Mouse (Mus musculus): ENCODE results near the gene Cbx2. TPM values are rescaled to one million over a fixed set of nuclear protein-coding genes. Genes with fewer than 3 reads are reported as not detected.
A peak's percentile ranks its signal among the peaks of the same experiment; 100 is the strongest.

The Cbx2 gene
- polyA plus RNA-seq, 3 experiments from 2014 or later = 0.83 to 1.6 (median 1.0) TPM

DNA sequence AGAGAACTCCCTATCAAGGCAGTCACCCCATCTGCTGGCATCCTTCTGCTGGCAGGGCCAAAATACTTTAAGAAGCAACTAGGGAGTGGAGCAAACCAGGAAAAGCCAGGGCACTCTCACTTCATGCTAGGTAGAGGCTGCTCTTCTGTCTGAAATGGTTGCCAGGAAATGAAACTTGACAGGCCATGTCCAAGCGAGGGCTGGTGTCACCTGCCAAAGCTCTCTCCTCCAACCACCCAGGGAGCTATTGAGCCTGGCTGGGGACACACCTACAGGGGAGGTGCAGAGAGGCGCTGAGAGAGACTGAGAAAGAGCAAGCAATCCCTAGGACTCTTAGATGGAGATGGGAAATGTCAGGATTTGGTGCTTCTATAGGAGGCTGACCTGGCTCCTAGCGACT, 36.5 kb downstream of the Cbx2 start:
- ATAC-seq = no peak

DNA sequence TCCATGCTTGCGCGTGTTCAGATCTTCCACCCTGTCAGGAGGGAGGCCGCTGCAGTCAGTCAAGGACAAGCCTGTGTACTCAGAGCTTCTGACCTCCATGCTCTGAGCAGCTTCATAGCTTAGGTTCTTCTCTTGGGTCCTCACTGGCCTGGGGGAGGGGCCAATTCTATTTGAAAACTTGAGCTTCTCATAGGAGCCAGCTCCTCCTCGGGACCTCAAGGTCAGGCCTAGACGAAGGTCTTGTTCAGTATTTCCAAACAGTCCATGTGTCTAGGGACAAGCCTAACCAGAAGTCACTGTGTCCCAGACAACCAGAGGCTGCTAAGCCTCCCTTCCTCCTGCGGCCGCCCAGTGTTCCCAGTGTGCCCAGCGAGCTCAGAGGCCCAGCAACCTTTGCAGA, 44.1 kb downstream of the Cbx2 start:
- ATAC-seq = no peak

GRCm38 (mm10) chr11:119072239-119072638, 49.5 kb downstream of the Cbx2 start:
- ATAC-seq = no peak

- ATAC-seq = no peak
These were observed 50.2 kb downstream of the Cbx2 start for GRCm38 (mm10) chr11:119072986-119073385.

DNA sequence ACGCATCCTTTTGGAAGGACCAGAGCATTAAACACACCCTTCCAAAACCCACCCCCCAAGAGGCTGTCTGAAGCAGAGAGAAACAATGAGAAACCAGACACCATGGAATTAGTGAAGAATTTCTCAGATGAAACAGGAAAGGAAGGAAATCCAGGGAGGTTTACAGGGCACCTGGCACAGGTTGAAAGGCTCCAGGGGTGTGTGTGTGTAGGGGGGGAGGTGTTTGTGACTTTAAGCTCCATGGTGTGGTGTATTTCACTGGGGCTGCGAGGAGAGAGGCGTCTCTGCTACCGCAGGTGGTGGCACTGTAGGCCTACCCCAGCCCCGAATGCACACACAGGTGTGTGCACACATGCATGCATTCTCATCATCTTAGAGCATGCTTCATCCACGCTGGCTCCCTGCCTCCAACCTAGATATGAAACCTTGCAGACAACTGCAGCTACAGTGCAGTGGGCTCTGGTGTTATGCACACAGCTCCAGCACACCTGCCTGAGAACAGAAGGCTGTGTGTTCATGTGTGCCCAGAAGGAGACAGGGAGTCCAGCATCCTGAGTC, 51.2 kb downstream of the Cbx2 start:
- ATAC-seq = no peak

GRCm38 (mm10) chr11:119075805-119076204, 53.0 kb downstream of the Cbx2 start:
- peak; percentile 95 for ATAC-seq

DNA sequence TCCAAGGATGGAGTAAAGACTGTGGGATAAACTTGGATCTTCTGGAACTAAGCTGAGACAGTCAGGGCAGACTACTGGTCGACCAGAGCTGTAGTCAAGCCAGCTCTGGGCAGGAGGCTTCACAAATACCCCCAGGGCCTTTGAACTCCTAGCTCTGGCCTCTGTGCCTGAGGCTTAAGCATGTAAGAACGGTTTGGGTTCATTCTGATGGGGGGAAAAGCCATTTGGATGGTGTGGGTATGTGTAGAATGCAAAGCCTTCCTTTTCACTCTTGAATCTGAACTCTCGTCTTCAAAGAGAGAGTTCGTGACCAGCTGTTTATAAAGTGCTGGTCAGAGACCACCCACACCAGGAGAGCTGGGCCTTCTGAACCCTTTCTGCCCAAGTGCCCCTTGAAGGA, 55.0 kb downstream of the Cbx2 start:
- no peak for ATAC-seq

DNA sequence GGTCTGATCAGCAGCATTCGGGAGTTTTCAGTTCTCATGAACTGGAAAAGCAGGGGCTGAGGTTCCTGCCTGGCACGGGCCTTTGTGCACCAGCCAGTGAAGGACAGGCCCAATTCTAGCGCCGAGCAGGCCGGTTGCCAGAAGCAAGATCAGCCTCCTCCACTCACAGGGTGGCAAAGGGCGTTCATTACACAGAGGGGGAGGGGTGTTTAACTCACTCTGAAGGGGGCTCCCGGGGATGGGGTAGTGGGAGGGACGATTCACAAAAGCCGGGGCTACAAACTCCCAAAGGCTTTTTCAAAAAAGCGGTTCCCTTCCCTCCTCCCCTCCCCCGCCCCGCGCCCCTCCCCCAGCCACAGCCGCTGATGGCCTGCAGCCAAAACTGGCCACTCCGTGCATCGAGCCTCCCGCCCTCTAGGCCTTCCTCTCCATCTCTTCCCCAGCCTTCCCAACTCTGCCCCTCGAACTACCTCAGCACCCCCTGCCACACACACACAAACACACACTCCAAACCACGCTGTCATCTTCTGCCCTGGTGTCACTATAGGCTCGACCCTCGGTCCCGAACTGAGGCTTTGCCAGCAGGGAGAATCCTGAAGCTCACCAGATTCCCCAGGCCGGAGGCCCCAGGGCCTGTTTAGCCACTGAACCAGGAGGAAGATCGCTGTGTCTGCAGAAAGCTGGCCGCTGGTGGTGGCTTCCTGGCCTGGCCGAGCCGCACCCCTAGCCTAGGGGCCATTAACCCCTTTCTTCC, 56.1 kb downstream of the Cbx2 start:
- ATAC-seq = no peak

GRCm38 (mm10) chr11:119079445-119079837, 56.7 kb downstream of the Cbx2 start:
- ATAC-seq = no peak

- ATAC-seq = no peak
These were observed 57.8 kb downstream of the Cbx2 start for GRCm38 (mm10) chr11:119080461-119081147.

Other genes with a start within 250 kb of the Cbx2 start
- gene Rbfox3, start 111.4 kb upstream of the Cbx2 start, polyA plus RNA-seq (2017; shearing (Covaris generic)) = under 1 TPM in 1 of 3 experiments, not detected in 2; 0.30 TPM
- not detected for gene Enpp7, start 34.8 kb upstream of the Cbx2 start, polyA plus RNA-seq (2017; shearing (Covaris generic))
- 1 to 10 TPM; 6.5 to 7.6 (median 7.5) TPM for gene Cbx8, start 18.0 kb downstream of the Cbx2 start, polyA plus RNA-seq (2017; shearing (Covaris generic))
- 1 to 10 TPM; 2.0 to 3.6 (median 2.3) TPM for gene Cbx4, start 63.3 kb downstream of the Cbx2 start, polyA plus RNA-seq (2017; shearing (Covaris generic))
- gene Tbc1d16, start 205.5 kb downstream of the Cbx2 start, polyA plus RNA-seq (2017; shearing (Covaris generic)) = under 1 TPM; 0.20 to 0.55 (median 0.33) TPM
- gene Ccdc40, start 205.6 kb downstream of the Cbx2 start, polyA plus RNA-seq (2017; shearing (Covaris generic)) = 1 to 10 TPM; 1.6 to 4.2 (median 3.3) TPM
- 10 to 100 TPM in 2 of 3 experiments, 1 to 10 TPM in 1; 9.2 to 13.4 (median 11.8) TPM for gene Gaa, start 244.9 kb downstream of the Cbx2 start, polyA plus RNA-seq (2017; shearing (Covaris generic))